Mouse (Mus musculus): ENCODE results near the gene 1810010H24Rik. TPM values are rescaled to one million over a fixed set of nuclear protein-coding genes. Genes with fewer than 3 reads are reported as not detected.
A peak's percentile ranks its signal among the peaks of the same experiment; 100 is the strongest.
"Not testable (repeated sequence)": the region's sequence is repeated elsewhere in the genome, so short reads cannot be mapped to it uniquely, and the experiment has no call there.

The 1810010H24Rik gene
- polyA plus RNA-seq, 1 experiment from 2014 or later, result 5.7 TPM

DNA sequence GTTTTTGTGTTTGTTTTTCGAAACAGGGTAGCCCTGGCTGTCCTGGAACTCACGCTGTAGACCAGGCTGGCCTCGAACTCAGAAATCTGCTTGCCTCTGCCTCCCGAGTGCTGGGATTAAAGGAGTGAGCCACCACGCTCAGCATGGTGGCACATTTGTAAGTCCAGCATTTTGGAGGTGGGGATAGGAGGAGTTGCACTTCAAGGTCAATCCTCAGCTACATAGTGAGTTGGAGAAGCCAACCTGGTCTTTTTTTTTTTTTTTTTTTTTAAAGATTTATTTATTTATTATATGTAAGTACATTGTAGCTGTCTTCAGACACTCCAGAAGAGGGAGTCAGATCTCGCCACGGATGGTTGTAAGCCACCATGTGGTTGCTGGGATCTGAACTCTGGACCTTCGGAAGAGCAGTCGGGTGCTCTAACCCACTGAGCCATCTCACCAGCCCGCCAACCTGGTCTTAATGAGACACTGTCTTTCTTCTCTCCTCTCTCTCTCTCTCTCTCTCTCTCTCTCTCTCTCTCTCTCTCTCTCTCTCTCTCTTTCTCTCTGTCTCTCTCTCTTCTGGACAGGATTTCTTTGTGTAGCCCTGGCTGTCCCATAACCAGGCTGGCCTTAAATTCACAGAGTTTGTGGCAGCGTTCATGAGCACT, 9.8 kb upstream of the 1810010H24Rik start:
- not testable (repeated sequence) for H3K4me2 ChIP-seq (replicated peaks); ATAC-seq (replicated peaks); H3K4me3 ChIP-seq; H3K36me3 ChIP-seq; H3K9ac ChIP-seq (replicated peaks); H3K27ac ChIP-seq (replicated peaks); H3K27me3 ChIP-seq; H3K4me1 ChIP-seq; H3K9me3 ChIP-seq
- 79% methylated on average over 11 of the region's 11 CpGs for WGBS

DNA sequence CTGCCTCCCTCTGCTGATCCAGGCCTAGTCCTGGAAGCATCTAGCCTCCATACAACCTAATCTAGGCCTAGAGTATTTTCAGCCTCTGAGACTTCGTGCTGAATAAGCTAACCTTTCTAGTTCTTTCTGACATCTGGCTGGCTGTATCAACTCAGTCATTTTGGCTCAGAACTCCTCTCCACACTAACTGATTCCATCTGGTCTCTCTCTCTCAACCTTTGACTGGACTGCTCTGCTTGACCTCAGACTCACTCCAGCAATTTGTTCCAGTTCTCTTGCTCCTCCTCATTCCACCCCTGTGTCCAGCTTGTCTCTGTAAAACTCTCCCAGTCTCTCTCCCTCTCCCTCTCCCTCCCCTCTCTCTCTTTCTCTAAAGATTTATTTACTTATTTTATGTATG, 8.6 kb upstream of the 1810010H24Rik start:
- Histone ChIP-seq H3K27ac (replicated peaks) (no peak overlapping the region), H3K4me3 (no peak overlapping the region), H3K36me3 (no peaks in the 10 kb centered on the region), H3K4me1 (peaks cover 2% of the 10 kb centered on the region), H3K9me3 (no peaks in the 10 kb centered on the region), H3K4me2 (replicated peaks) (no peak overlapping the region), H3K27me3 (no peaks in the 10 kb centered on the region), H3K9ac (replicated peaks) (no peak overlapping the region)
- 75% methylated on average over 1 of the region's 1 CpGs for WGBS
- no peak for ATAC-seq (replicated peaks)

DNA sequence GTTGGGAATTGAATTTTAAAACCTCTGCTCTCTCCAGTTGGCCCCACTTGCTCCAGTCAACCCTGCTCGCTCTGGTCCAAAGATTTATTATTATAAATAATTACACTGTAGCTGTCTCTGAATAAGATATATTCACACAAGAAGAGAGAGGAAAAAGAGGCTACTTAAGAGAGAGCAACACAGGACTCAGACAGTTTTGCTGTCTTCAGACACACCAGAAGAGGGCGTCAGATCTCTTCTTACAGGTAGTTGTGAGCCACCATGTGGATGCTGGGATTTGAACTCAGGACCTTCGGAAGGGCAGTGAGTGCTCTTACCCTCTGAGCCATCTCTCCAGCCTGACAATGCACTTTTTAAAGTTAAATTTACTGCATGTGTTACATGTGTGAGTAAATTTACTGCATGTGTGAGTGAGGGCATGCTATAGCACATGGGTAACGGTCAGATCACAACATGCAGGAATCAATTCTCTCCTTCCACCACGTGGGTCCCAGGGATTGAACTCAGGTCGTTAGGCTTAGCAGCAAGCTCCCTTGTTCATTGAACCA, 8.1 kb upstream of the 1810010H24Rik start:
- 65% methylated on average over 6 of the region's 6 CpGs for WGBS
- Histone ChIP-seq H3K4me3 (no peak overlapping the region), H3K36me3 (no peaks in the 10 kb centered on the region), H3K27me3 (no peaks in the 10 kb centered on the region), H3K9me3 (no peaks in the 10 kb centered on the region), H3K9ac (replicated peaks) (no peak overlapping the region), H3K4me2 (replicated peaks) (no peak overlapping the region), H3K27ac (replicated peaks) (no peak overlapping the region), H3K4me1 (no peaks in the 10 kb centered on the region)
- no peak for ATAC-seq (replicated peaks)

DNA sequence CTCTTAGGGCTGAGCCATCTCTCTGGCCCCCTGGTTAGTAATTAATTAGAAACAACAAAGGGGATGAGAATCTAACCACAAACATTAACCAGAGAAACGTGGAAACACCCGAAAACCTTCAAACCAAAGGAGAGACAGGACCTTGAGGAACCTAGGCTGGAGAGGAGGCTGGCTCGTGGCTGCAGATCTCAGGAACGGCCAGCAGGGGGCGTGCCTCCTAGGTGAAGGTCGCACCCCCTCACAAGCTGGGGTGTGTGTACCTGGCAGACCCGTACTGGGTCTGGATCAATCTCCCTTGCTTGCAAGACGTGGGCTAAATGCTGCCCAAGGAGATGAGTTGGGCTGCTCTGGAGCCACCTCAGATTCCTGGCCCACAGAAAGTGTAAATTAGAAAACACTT, 6.9 kb upstream of the 1810010H24Rik start:
- H3K9me3 ChIP-seq, result no peaks in the 10 kb centered on the region
- no peak overlapping the region for H3K27ac ChIP-seq (replicated peaks)
- no peak overlapping the region for H3K4me2 ChIP-seq (replicated peaks)
- no peak for ATAC-seq (replicated peaks)
- H3K4me3 ChIP-seq, result no peak overlapping the region
- no peaks in the 10 kb centered on the region for H3K27me3 ChIP-seq
- WGBS, result 32% methylated on average over 8 of the region's 8 CpGs
- no peak overlapping the region for H3K9ac ChIP-seq (replicated peaks)
- H3K4me1 ChIP-seq, result no peaks in the 10 kb centered on the region
- H3K36me3 ChIP-seq, result no peaks in the 10 kb centered on the region

DNA sequence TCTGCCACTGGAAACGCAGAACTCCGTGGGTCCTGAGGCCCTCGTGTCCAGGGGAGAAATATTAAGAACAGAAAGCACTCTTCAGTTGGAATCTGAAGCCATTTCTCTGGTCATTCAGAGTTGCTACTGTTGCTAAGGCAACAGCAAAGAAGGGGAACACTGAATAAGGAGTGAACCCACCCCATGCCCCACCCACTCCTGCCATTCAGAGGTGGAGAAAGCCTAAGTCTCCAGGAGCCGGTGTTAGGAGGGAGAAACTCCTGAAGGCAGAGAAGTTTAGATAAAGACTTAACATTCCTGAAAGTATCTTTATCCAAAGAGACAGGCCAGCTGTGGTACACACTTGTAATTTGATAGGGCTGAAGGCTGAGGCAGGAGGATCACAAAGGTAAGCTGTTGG, 6.2 kb upstream of the 1810010H24Rik start:
- H3K27me3 ChIP-seq, result no peaks in the 10 kb centered on the region
- H3K9ac ChIP-seq (replicated peaks), result no peak overlapping the region
- no peak for ATAC-seq (replicated peaks)
- H3K4me1 ChIP-seq, result peaks cover 2% of the 10 kb centered on the region
- WGBS, result 35% methylated on average over 4 of the region's 4 CpGs
- no peak overlapping the region for H3K27ac ChIP-seq (replicated peaks)
- H3K4me3 ChIP-seq, result no peak overlapping the region
- H3K9me3 ChIP-seq, result no peaks in the 10 kb centered on the region
- no peak overlapping the region for H3K4me2 ChIP-seq (replicated peaks)
- H3K36me3 ChIP-seq, result no peaks in the 10 kb centered on the region

DNA sequence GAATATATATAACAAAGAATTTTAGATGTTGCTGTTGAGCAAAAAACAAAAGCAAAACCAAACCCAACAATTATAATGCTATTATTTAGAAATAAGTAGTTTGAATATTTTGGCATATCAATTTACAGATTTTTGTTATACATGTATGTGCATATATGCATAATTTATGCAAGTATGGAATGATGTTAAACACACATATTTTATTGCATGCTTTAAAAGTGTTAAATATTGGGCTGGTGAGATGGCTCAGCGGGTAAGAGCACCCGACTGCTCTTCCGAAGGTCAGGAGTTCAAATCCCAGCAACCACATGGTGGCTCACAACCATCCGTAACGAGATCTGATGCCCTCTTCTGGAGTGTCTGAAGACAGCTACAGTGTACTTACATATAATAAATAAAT, 5.8 kb upstream of the 1810010H24Rik start:
- H3K27ac ChIP-seq (replicated peaks); H3K36me3 ChIP-seq; H3K9ac ChIP-seq (replicated peaks); H3K4me2 ChIP-seq (replicated peaks); H3K27me3 ChIP-seq; ATAC-seq (replicated peaks); H3K4me1 ChIP-seq; H3K4me3 ChIP-seq; H3K9me3 ChIP-seq: not testable (repeated sequence)
- WGBS, result 89% methylated on average over 5 of the region's 5 CpGs

DNA sequence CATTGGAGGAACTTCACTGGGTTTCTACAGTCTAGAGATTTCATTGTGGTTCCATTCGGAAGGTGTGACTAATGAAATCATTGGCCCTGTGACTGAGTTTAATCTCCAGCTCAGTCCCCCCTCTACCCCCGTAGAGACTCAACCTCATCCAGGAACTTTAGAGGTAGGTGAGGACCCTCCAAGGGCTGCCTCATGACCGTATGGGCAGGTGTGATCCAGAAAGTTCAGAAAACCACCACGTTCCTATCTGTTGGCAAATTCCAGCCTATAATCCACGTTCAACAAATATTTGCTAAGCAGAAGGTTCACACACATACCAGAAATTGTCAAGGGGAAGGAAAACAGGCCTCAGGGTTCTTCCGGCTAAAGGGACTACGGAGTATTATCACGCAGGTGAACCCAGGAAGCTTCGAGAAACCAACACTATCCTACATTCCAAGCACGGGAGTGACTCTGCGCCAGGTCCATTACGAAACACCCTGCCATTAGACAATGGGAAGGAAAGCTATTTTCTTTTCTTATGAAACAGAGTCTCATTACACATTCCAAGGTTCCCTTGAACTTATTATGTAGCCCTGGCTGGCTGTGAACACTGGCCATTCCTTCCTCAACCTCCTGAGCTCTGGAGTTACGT, 3.3 kb upstream of the 1810010H24Rik start:
- ATAC-seq (replicated peaks), result no peak
- no peak overlapping the region for H3K4me2 ChIP-seq (replicated peaks)
- peaks cover 29% of the 10 kb centered on the region for H3K4me1 ChIP-seq
- no peak overlapping the region for H3K4me3 ChIP-seq
- no peaks in the 10 kb centered on the region for H3K36me3 ChIP-seq
- no peaks in the 10 kb centered on the region for H3K27me3 ChIP-seq
- 90% methylated on average over 13 of the region's 13 CpGs for WGBS
- H3K9me3 ChIP-seq, result no peaks in the 10 kb centered on the region
- no peak overlapping the region for H3K9ac ChIP-seq (replicated peaks)
- H3K27ac ChIP-seq (replicated peaks), result no peak overlapping the region

DNA sequence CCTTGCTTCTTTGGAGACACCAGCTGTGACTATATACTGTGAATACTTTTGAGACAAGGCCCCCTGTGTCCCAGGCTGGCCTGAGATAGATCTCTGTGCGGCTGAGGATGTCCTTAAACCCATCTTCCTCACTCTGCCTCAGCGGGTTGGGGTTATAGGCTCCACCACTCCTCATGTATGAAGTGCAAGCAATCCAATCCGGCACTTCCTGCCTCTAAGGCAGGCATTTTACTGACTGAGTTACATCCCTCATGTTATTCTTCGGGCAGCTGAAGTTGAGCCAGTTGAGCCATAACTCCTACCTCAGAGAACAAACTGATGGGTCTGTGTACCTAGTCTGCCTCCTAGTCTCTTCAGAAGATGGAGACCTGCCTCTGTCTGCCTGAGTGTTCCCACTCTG, 1.1 kb upstream of the 1810010H24Rik start:
- Histone ChIP-seq H3K9ac (replicated peaks) (0 out of 2 replicates have a peak overlapping the region, but pooled peaks have one; percentile 67), H3K4me3 (no peak overlapping the region), H3K4me1 (peaks cover 35% of the 10 kb centered on the region), H3K27ac (replicated peaks) (no peak overlapping the region), H3K27me3 (no peaks in the 10 kb centered on the region), H3K4me2 (replicated peaks) (peak overlapping the region; percentile 89), H3K9me3 (no peaks in the 10 kb centered on the region), H3K36me3 (no peaks in the 10 kb centered on the region)
- ATAC-seq (replicated peaks), result no peak
- WGBS, result 63% methylated on average over 4 of the region's 4 CpGs

DNA sequence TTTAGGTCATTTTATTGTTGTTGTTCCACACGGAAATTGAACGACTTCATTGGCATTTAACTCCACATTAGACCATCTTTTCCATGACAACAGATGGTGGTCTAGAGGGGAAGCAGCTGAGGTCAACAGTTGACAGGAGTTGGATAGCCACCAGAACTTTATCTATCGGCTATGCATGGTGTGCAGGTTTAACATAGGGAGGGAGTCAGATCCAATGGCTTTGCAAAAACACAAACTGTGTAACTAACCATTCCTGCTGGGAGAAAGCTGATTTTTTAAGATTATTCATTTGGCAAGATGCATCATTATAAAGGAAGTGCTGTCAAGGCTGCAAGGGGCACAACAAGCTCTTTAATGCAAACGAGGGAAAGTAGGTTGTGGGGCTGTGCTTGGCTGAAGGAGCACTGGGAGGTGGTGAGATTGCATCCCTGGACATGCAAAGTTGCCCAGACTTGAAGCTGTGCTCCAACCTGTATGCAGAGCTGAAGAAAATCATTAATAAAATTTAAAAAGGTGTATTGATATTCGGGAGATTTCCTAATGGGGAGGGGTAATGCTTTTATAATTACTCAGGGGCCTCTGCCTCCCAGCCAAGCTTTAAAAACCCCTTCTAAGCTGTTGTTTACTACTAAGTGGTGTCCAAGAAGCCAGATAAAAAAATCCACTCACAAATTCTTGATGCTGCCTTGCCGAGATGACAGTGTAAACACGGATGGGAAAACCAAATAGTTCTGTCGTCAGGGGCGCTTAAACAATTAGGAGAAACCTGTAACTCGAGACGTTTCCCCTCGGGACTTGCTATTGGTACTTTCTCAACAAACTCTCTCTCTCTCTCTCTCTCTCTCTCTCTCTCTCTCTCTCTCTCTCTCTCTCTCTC, 1.3 kb downstream of the 1810010H24Rik start:
- Histone ChIP-seq H3K27me3 (no peaks in the 10 kb centered on the region), H3K4me2 (replicated peaks) (peak overlapping the region; percentile 89), H3K36me3 (no peaks in the 10 kb centered on the region), H3K4me1 (peaks cover 35% of the 10 kb centered on the region), H3K9ac (replicated peaks) (no peak overlapping the region), H3K4me3 (peak overlapping the region; percentile 80), H3K27ac (replicated peaks) (no peak overlapping the region), H3K9me3 (no peaks in the 10 kb centered on the region)
- no peak for ATAC-seq (replicated peaks)
- WGBS, result 8% methylated on average over 12 of the region's 12 CpGs

DNA sequence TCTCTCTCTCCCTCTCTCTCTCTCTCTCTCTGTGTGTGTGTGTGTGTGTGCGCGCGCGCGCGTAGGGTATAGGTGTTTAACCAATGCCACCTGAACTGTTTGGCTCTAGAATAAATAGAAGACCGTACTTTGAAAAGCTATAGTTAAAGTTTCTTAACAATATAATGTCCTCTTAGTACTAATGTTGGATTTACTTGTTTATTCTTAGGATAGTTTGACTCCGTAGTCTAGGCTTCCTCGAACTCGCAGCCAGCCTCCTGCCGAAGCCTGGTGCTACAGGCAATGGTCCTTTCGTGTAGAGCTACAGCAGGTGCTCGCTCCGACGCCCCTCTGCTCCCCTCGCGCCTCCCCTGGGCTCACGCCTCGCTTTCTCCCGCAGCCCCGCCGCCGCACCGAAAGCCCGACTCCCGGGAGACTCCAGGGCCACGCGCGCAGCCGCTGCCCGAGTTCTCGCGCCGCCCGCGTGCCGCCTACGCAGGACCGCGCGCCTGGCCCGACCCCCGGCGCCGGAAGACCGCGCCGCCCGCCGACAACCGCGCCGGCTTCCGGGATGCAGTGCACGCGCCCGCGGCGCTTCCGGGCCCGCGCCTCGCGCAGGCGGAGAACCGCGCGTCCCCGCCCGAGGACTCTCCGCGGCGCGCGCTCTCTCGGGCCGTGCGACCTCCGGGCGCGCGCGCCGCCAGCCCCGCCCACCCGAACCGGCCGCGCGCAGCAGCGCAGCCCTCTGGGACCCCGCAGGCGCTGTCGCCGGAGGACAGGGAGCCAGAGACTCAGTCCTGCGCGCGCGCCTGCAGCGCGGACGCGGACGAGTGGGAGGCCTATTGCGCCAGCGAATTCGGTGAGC, 2.2 kb downstream of the 1810010H24Rik start:
- under 1% methylated on average over 107 of the region's 107 CpGs for WGBS
- H3K9ac ChIP-seq (replicated peaks), result peak overlapping the region; percentile 70

DNA sequence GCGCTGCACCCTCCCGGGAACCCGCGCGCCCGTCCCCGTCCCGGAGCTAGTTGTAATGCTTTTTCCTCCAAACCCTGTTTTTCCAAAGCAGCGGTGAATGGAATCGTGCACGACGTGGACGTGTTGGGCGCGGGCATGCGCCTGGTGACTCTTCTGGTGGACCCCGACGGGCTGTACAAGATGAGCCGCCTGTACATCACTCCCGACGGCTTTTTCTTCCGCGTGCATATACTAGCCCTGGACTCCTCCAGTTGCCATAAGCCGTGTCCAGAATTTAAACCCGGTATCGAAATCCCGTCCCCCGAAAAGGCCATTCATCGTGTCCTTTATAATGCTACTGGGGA, 2.8 kb downstream of the 1810010H24Rik start:
- WGBS, result 3% methylated on average over 29 of the region's 29 CpGs
- Histone ChIP-seq H3K4me3 (peak overlapping the region; percentile 80), H3K4me2 (replicated peaks) (peak overlapping the region; percentile 89), H3K27ac (replicated peaks) (peak overlapping the region; percentile 93), H3K4me1 (peaks cover 35% of the 10 kb centered on the region), H3K9ac (replicated peaks) (peak overlapping the region; percentile 70), H3K9me3 (no peaks in the 10 kb centered on the region), H3K27me3 (no peaks in the 10 kb centered on the region), H3K36me3 (no peaks in the 10 kb centered on the region)
- ATAC-seq (replicated peaks), result peak; percentile 74

More for the DNA sequence above, 2.2 kb downstream of the 1810010H24Rik start:
- ATAC-seq (replicated peaks), result peak; percentile 95
- peak overlapping the region; percentile 93 for H3K27ac ChIP-seq (replicated peaks)
- no peaks in the 10 kb centered on the region for H3K9me3 ChIP-seq
- no peaks in the 10 kb centered on the region for H3K27me3 ChIP-seq
- peak overlapping the region; percentile 89 for H3K4me2 ChIP-seq (replicated peaks)
- no peaks in the 10 kb centered on the region for H3K36me3 ChIP-seq
- H3K4me1 ChIP-seq, result peaks cover 35% of the 10 kb centered on the region
- peak overlapping the region; percentile 80 for H3K4me3 ChIP-seq

All from forebrain, embryonic 15.5 days (tissue).